Mouse (Mus musculus) gastrocnemius, adult 2 months (tissue): ENCODE results near the gene Faf1. TPM values are rescaled to one million over a fixed set of nuclear protein-coding genes. Genes with fewer than 3 reads are reported as not detected.

Experiments
- DNase-seq: peaks from one replicate; pipeline ENCODE4 v3.0.0; 2022
- H3K27ac ChIP-seq: fragments of 200-600 bp; 2 replicates; pipeline ENCODE4 v1.8.1; 2022; ENCODE audit warnings: mild to moderate bottlenecking
- H3K4me3 ChIP-seq: fragments of 200-600 bp; 2 replicates; pipeline ENCODE4 v1.8.1; 2022; ENCODE audit warnings: mild to moderate bottlenecking, moderate library complexity
- CTCF ChIP-seq: fragments of 200-600 bp; IDR thresholded peaks from 2 replicates; pipeline ENCODE4 v1.8.1; 2022; ENCODE audit warnings: antibody characterized with exemption, mild to moderate bottlenecking, moderate library complexity
- intact Hi-C: fragments of 180-260 bp; cut with DNase I; formaldehyde crosslinking; loops from one replicate; pipeline ENCODE4 v1.15.1; 2025
- total RNA-seq, 2 experiments: library from RNA; stranded (reverse); gene quantifications; 2 replicates each; pipeline ENCODE4 v1.2.3; 2021

The Faf1 gene
- total RNA-seq, 2 experiments from 2014 or later: 40.7 to 45.6 TPM

DNA sequence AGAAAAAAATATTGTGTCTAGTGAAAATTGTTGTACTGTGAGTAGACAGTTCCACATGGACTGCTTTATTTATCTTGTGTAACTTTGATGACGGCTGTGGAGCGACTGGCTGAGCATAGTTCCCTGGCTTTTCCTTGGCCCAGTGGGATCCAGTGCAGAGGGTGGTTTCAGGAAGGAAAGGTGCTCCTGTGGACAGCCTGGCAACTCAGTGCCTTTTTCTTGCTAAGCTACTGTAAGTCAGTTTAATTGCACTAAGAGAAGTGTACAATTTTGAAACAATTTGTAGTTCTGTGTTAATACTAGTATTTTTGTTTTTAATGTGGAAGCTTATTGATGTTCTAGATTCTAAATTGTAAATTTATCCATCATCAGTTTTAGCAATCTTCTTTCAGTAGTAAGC lies 83.5 kb downstream of the Faf1 start:
- Histone ChIP-seq H3K27ac (no peak overlapping the region), H3K4me3 (no peak overlapping the region)
- intact Hi-C loops: loop anchor here (2.0 kb wide), 1 partner anchor 263 kb away; no protein-coding TSS in a partner anchor
- DNase-seq: no peak
- TF ChIP-seq CTCF: no peak

- H3K27ac ChIP-seq: no peak overlapping the region
- DNase-seq: no peak
- no peak for TF ChIP-seq CTCF
- intact Hi-C loops: no loop called here
- no peak overlapping the region for H3K4me3 ChIP-seq
Observed at GRCm38 (mm10) chr4:109760501-109760900, 84.1 kb downstream of the Faf1 start.

DNA sequence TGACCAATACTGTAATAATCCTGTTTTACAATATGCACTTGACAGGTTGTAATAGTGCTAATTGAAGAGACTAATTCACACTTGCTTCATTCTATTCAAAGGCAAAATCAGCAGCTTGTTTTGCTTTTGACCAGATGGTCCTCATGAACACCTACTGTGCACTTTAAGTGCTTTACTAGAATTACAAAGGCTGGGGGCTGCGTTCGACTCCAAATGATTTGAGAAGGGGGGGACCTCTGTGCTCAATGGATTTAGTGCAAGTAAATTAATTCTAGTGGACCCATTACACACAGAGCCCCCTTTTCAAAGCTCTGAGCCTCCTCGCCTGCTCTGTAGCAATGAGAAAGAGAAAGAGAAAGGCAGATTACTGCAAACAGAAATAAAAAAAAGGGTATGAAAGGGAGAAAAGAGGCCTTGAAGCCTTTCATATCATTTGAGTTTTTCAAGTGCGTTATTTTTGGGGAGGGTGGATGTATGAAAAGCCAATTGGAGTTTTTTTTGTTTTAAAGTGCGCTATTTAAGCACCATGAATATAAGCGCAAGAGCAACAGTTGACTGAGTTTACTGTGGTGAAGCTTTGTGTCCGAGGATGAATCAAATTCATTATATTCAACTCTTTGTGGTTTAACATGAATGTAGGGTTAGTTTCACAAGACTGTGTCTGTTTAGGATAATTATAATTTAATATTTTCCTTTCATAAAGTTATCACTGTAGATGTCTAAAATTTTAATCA lies 86.5 kb downstream of the Faf1 start:
- Histone ChIP-seq H3K27ac (no peak overlapping the region), H3K4me3 (no peak overlapping the region)
- no peak for TF ChIP-seq CTCF
- intact Hi-C loops: no loop called here
- no peak for DNase-seq

DNA sequence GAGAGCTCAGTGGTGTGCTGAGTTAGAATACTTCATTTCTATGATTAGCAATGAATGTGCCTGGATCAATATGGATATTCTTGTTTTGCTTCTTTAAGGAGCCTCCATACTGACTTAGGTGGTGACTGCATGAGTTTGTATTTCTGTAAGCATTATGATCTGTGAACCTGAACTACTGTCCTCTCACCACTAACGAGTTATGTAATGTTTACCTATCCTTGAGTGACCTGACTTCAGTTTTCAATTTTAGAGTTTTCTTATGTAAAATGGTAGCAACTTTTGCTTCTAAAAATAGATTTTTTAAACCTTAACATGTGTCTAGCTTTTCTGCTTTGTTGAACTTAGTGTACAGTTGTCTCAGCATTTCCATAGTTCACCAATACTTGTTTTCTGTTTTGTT lies 92.7 kb downstream of the Faf1 start:
- TF ChIP-seq CTCF: no peak
- no peak for DNase-seq

DNA sequence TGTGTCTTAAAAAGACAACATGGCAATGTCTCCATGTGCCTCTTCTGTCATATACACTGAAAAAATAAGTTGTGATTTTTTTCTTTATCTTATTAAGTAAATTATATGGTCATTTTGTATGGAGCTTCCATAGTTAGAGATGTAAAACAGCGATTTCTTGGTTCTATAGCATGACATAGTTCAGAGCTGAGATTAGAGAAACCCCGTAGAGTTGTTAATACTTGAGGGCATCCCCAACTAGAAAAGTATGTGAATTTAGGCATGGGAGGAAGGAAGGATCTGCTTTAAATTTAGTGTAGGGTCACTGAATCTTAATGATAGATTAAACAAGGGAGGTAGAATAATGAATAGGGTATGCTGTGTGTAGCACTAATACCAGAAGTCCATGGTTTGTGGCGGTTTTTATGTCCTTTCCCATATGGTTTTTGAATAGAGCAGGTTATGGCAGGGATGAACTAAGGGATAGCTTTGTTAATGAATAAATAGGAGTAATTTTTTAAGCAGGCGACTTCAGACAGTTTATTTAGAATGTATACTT lies 106.3 kb downstream of the Faf1 start:
- intact Hi-C loops: no loop called here
- TF ChIP-seq CTCF: no peak
- no peak overlapping the region for H3K27ac ChIP-seq
- no peak for DNase-seq
- H3K4me3 ChIP-seq: no peak overlapping the region

More for the DNA sequence above, 92.7 kb downstream of the Faf1 start:
- Histone ChIP-seq H3K4me3 (no peak overlapping the region), H3K27ac (no peak overlapping the region)
- intact Hi-C loops: no loop called here

DNA sequence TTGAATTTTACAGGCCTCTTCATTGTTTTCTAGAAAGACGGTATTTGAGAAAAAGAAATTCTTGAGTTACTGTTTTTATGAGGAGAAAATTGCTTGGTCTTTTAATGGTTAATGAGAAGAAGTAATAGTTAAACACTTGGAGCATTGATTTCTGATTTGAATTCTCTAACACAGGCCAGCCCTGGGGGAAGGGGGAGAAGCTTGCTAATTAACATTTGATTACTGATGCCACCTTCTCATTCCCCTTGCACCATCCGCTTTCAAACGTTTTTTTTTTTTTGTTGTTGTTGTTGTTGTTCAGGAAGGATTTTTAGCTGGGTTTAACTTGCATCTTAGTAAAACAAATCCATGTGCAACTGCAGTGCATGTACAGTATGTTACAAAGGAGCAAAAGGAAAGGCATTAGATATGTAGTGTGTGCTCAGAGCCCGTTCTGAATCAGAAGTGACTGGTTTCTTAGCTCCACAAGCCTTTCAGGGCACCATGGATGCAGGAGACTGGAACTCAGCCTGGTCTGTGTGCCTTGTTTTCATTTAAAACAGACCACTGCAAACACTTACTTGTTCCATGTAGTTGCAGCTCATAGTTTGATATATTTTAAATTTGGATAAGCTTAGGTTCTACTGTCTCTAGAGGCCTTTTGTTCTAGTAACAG lies 113.1 kb downstream of the Faf1 start:
- DNase-seq: no peak

DNA sequence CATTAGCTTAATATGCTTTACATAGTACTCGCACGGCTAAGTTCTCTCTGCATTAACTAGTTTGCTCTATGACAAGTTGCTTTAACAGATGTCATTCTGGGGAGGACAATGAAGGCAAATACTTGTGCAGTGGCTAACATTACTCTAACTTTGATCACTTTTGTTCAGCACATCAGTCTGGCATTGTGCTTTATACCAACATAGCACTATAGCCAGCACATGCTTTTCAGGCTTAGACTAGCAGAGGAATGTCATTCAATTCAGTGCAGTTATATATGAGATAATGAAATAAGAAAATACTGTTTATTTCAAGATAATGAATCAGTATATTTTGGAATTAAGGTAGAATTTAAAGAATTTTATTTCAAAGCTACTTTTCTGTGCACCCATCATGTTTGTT lies 115.9 kb downstream of the Faf1 start:
- TF ChIP-seq CTCF: no peak
- intact Hi-C loops: no loop called here

More for the DNA sequence above, 113.1 kb downstream of the Faf1 start:
- TF ChIP-seq CTCF: no peak
- no peak overlapping the region for H3K4me3 ChIP-seq
- no peak overlapping the region for H3K27ac ChIP-seq
- intact Hi-C loops: no loop called here

DNA sequence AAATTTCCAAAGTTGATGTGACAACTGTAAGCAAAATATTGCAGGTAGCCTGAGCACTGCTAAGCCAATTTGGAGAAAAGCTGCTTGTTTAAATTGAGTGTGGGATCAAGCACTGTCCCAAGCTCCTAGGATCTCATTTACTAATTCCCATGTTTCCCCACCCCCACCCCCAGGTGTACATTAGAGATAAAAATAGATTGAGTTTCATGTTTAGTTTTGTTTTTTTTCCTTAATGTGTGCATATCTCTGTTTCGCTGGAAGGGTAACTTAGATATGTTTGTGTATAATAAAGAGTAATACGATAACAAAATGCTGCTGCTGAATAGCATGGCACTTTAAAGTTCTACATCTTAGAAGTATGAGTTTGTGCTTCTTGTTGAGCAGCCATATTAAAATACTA lies 116.7 kb downstream of the Faf1 start:
- H3K4me3 ChIP-seq: no peak overlapping the region

More for the DNA sequence above, 115.9 kb downstream of the Faf1 start:
- no peak for DNase-seq
- H3K4me3 ChIP-seq: no peak overlapping the region
- H3K27ac ChIP-seq: no peak overlapping the region

DNA sequence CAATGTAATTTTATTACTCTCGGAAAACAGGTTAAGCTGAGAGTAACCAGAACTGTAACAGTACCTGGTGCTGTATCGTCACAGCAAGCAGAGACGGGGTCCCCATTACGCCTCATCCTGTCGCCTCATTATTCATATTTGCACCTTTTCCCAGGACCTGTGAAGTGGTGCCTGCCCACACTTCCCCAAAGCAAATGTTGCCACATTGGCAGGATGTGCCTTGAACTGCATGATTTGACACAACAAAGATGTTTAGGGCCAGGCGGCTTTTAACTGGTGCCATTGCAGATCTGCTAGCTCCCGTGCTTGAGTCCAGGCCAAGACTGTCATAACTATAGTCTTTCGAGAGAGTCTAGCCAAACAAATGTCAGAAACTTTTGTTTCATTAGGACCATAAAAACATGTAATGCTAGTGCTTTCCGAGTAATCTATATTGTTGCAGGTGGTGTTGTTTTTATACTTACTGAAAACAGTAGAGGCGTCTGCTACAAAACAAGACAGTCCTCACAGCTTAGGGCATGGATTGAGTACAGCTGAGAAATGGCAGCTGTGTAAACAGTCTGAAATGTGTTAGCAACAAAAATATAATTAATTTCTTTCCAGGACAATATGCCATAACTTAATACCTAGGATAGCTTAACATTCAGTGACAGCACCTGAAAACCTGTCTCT lies 121.3 kb downstream of the Faf1 start:
- Histone ChIP-seq H3K4me3 (no peak overlapping the region), H3K27ac (no peak overlapping the region)
- TF ChIP-seq CTCF: no peak
- intact Hi-C loops: no loop called here
- DNase-seq: no peak

More for the DNA sequence above, 116.7 kb downstream of the Faf1 start:
- DNase-seq: no peak
- no peak overlapping the region for H3K27ac ChIP-seq
- TF ChIP-seq CTCF: no peak
- intact Hi-C loops: no loop called here

- intact Hi-C loops: no loop called here
- Histone ChIP-seq H3K4me3 (no peak overlapping the region), H3K27ac (no peak overlapping the region)
- no peak for TF ChIP-seq CTCF
- no peak for DNase-seq
Observed at GRCm38 (mm10) chr4:109806408-109806807, 130.0 kb downstream of the Faf1 start.

DNA sequence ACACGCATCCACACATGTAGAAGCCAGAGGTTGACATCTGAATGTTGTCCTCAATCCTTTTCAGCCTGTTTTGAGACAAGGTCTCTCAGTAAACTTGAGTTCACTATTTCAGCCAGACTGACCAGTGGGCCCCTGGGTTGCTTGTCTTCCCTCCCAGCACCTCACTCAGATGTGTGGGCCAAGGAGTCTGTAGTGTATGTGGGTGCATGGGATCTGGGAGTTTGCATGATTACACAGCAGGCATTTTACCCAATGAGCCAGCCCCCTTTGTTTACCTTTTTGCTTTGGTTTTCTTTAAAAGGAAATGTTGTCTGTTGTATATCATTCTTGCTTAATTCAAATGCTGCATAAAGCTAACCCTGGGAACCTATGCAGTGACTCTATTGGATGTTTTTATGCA lies 138.8 kb downstream of the Faf1 start:
- intact Hi-C loops: no loop called here
- H3K4me3 ChIP-seq: no peak overlapping the region
- TF ChIP-seq CTCF: no peak
- H3K27ac ChIP-seq: no peak overlapping the region
- DNase-seq: no peak

- intact Hi-C loops: no loop called here
- TF ChIP-seq CTCF: no peak
- Histone ChIP-seq H3K27ac (no peak overlapping the region), H3K4me3 (no peak overlapping the region)
- DNase-seq: no peak
Observed at GRCm38 (mm10) chr4:109815592-109815991, 139.2 kb downstream of the Faf1 start.

- H3K4me3 ChIP-seq: no peak overlapping the region
- intact Hi-C loops: no loop called here
- DNase-seq: no peak
- peak; percentile 16; the same call in 1 of the 2 replicates for TF ChIP-seq CTCF
- no peak overlapping the region for H3K27ac ChIP-seq
Observed at GRCm38 (mm10) chr4:109819455-109819854, 143.1 kb downstream of the Faf1 start.
